Mouse (Mus musculus): Measurements from ENCODE around the gene Mob1b. TPM values are rescaled to one million over a fixed set of nuclear protein-coding genes. Genes with fewer than 3 reads are reported as not detected.

Mob1b gene
- total and polyA plus RNA-seq, 3 experiments, result 12.2 to 14.0 TPM; not detected in 1

- H3K27ac ChIP-seq (ENCODE audit: control insufficient read depth, low read depth, low read length), result no peak overlapping the region
- TF ChIP-seq GATA1 (IDR thresholded peaks at IDR 0.05; ENCODE audit: low read depth, low read length), result no peak
- no peak for TF ChIP-seq RAD21 (IDR thresholded peaks at IDR 0.05; ENCODE audit: low read depth, low read length)
- TF ChIP-seq ELF1 (IDR thresholded peaks at IDR 0.05; ENCODE audit: low read depth, low read length), result no peak
- H3K9ac ChIP-seq (ENCODE audit: control insufficient read depth, low read depth, low read length, poor library complexity, severe bottlenecking), result no peak overlapping the region
Observed at GRCm38 (mm10) chr5:88805616-88806015, 85.0 kb downstream of the Mob1b start.

GRCm38 (mm10) chr5:88806278-88806677 is 85.6 kb downstream of the Mob1b start:
- Histone ChIP-seq H3K27ac (ENCODE audit: control insufficient read depth, low read depth, low read length) (no peak overlapping the region), H3K79me2 (ENCODE audit: control insufficient read depth, insufficient read depth, low read length, poor library complexity) (no peaks in the 10 kb centered on the region), H3K9ac (ENCODE audit: control insufficient read depth, low read depth, low read length, poor library complexity, severe bottlenecking) (no peak overlapping the region), H3K36me3 (ENCODE audit: control insufficient read depth in 1 of 2, insufficient read depth in 2 of 2, low read length in 2 of 2) (no peaks in the 10 kb centered on the region), H3K9me3 (replicated peaks; ENCODE audit: insufficient read depth, low read length) (no peaks in the 10 kb centered on the region), H3K4me1 (ENCODE audit: control insufficient read depth in 1 of 2, insufficient read depth in 2 of 2, low read length in 2 of 2) (no peaks in the 10 kb centered on the region), H3K27me3 (ENCODE audit: control insufficient read depth in 1 of 2, insufficient read depth in 2 of 2, low read length in 2 of 2) (peaks cover 0 to 8% of the 10 kb centered on the region in 2 experiments; a peak in 3 of 4 replicates), H3K4me3 (ENCODE audit: control insufficient read depth in 1 of 2, insufficient read depth in 1 of 2, low read depth in 2 of 2, low read length in 2 of 2) (no peak overlapping the region)
- no peak for DNase-seq (ENCODE audit: low read depth, low spot score)
- TF ChIP-seq SIN3A (IDR thresholded peaks at IDR 0.05; ENCODE audit: low read length), result no peak
- TF ChIP-seq MEF2A (IDR thresholded peaks at IDR 0.05; ENCODE audit: extremely low read depth, insufficient replicate concordance, low read depth, low read length, poor library complexity, severe bottlenecking), result no peak
- TF ChIP-seq CTCF (IDR thresholded peaks at IDR 0.05 in 2 of 3, conservative IDR thresholded peaks at IDR 0.05 in 1 of 3; ENCODE audit: control insufficient read depth in 1 of 3, insufficient read depth in 1 of 3, low read depth in 2 of 3, low read length in 3 of 3, poor library complexity in 1 of 3, severe bottlenecking in 1 of 3), result no peak
- no peak for TF ChIP-seq USF1 (IDR thresholded peaks at IDR 0.05; ENCODE audit: low read depth, low read length)
- no peak for TF ChIP-seq GATA1 (IDR thresholded peaks at IDR 0.05; ENCODE audit: low read depth, low read length)
- TF ChIP-seq TBP (IDR thresholded peaks at IDR 0.05; ENCODE audit: low read depth, low read length), result no peak
- TF ChIP-seq POLR2A (IDR thresholded peaks at IDR 0.05; ENCODE audit: control insufficient read depth in 1 of 2, insufficient read depth in 1 of 2, low read depth in 1 of 2, low read length in 2 of 2, poor library complexity in 1 of 2), result no peak
- no peak for TF ChIP-seq TCF12 (IDR thresholded peaks at IDR 0.05; ENCODE audit: low read depth, low read length)

More at GRCm38 (mm10) chr5:88805616-88806015, 85.0 kb downstream of the Mob1b start:
- H3K4me1 ChIP-seq (ENCODE audit: control insufficient read depth in 1 of 2, insufficient read depth in 2 of 2, low read length in 2 of 2), result no peaks in the 10 kb centered on the region
- no peaks in the 10 kb centered on the region for H3K36me3 ChIP-seq (ENCODE audit: control insufficient read depth in 1 of 2, insufficient read depth in 2 of 2, low read length in 2 of 2)
- no peaks in the 10 kb centered on the region for H3K79me2 ChIP-seq (ENCODE audit: control insufficient read depth, insufficient read depth, low read length, poor library complexity)
- no peak overlapping the region for H3K4me3 ChIP-seq (ENCODE audit: control insufficient read depth in 1 of 2, insufficient read depth in 1 of 2, low read depth in 2 of 2, low read length in 2 of 2)
- no peak for DNase-seq (ENCODE audit: low read depth, low spot score)
- H3K9me3 ChIP-seq (replicated peaks; ENCODE audit: insufficient read depth, low read length), result no peaks in the 10 kb centered on the region
- H3K27me3 ChIP-seq (ENCODE audit: control insufficient read depth in 1 of 2, insufficient read depth in 2 of 2, low read length in 2 of 2), result peaks cover 0 to 7% of the 10 kb centered on the region in 2 experiments; a peak in 3 of 4 replicates

GRCm38 (mm10) chr5:88807342-88807741 is 86.7 kb downstream of the Mob1b start:
- Histone ChIP-seq H3K79me2 (ENCODE audit: control insufficient read depth, insufficient read depth, low read length, poor library complexity) (no peaks in the 10 kb centered on the region), H3K4me3 (ENCODE audit: control insufficient read depth in 1 of 2, insufficient read depth in 1 of 2, low read depth in 2 of 2, low read length in 2 of 2) (no peak overlapping the region), H3K27ac (ENCODE audit: control insufficient read depth, low read depth, low read length) (no peak overlapping the region), H3K9me3 (replicated peaks; ENCODE audit: insufficient read depth, low read length) (no peaks in the 10 kb centered on the region), H3K27me3 (ENCODE audit: control insufficient read depth in 1 of 2, insufficient read depth in 2 of 2, low read length in 2 of 2) (peaks cover 0 to 8% of the 10 kb centered on the region in 2 experiments; a peak in 3 of 4 replicates), H3K4me1 (ENCODE audit: control insufficient read depth in 1 of 2, insufficient read depth in 2 of 2, low read length in 2 of 2) (no peaks in the 10 kb centered on the region), H3K9ac (ENCODE audit: control insufficient read depth, low read depth, low read length, poor library complexity, severe bottlenecking) (no peak overlapping the region), H3K36me3 (ENCODE audit: control insufficient read depth in 1 of 2, insufficient read depth in 2 of 2, low read length in 2 of 2) (no peaks in the 10 kb centered on the region)
- no peak for DNase-seq (ENCODE audit: low read depth, low spot score)
- TF ChIP-seq KAT2A (conservative IDR thresholded peaks at IDR 0.05; ENCODE audit: low read depth, low read length), result no peak
- no peak for TF ChIP-seq GATA1 (IDR thresholded peaks at IDR 0.05; ENCODE audit: low read depth, low read length)
- no peak for TF ChIP-seq CTCF (IDR thresholded peaks at IDR 0.05 in 2 of 3, conservative IDR thresholded peaks at IDR 0.05 in 1 of 3; ENCODE audit: control insufficient read depth in 1 of 3, insufficient read depth in 1 of 3, low read depth in 2 of 3, low read length in 3 of 3, poor library complexity in 1 of 3, severe bottlenecking in 1 of 3)
- TF ChIP-seq SIN3A (IDR thresholded peaks at IDR 0.05; ENCODE audit: low read length), result no peak
- TF ChIP-seq BHLHE40 (IDR thresholded peaks at IDR 0.05; ENCODE audit: borderline replicate concordance, low read depth, low read length), result no peak
- no peak for TF ChIP-seq CHD2 (IDR thresholded peaks at IDR 0.05; ENCODE audit: low read length)
- no peak for TF ChIP-seq RAD21 (IDR thresholded peaks at IDR 0.05; ENCODE audit: low read depth, low read length)

Data from MEL (cell line).